Mouse (Mus musculus) liver, embryonic 14.5 days (tissue): Measurements from ENCODE around the gene Lman2. TPM values are rescaled to one million over a fixed set of nuclear protein-coding genes. Genes with fewer than 3 reads are reported as not detected.

Source experiments
- ATAC-seq: fragments of 200-750 bp; cut with Nextera tagmentation; 2 replicates; pipeline ENCODE4 v1.8.0; 2017; ENCODE audit warnings: moderate number of reproducible peaks, mild to moderate bottlenecking, moderate library complexity; ENCODE audit not compliant: insufficient read depth
- DNase-seq, 3 experiments: peaks; one replicate each; pipeline ENCODE4 v3.0.0-alpha.2; 2012 to 2013; ENCODE audit warnings: low read depth in 3 of 3, low spot score in 3 of 3
- H3K27ac ChIP-seq: fragments of 300-500 bp; sonication (generic); 2 replicates; pipeline ENCODE4 v1.5.1; 2014; ENCODE audit warnings: moderate library complexity, mild to moderate bottlenecking, control low read depth, inconsistent platforms
- H3K27me3 ChIP-seq: fragments of 300-500 bp; sonication (generic); 2 replicates; pipeline ENCODE4 v1.6.1; 2014; ENCODE audit warnings: mild to moderate bottlenecking, low read length, moderate library complexity; ENCODE audit not compliant: control insufficient read depth, insufficient read depth
- H3K36me3 ChIP-seq: fragments of 300-500 bp; sonication (generic); replicated peaks from 2 replicates; pipeline ENCODE4 v1.6.1; 2014; ENCODE audit warnings: low read depth; ENCODE audit not compliant: control insufficient read depth, insufficient read depth
- H3K4me1 ChIP-seq, 2 experiments: fragments of 200-500 bp in 1 of 2; fragments of 300-500 bp in 1 of 2; sonication (generic) in 1 of 2; replicated peaks; 2 replicates each; pipeline ENCODE4 v1.6.1; 2012 to 2014; ENCODE audit warnings: antibody characterized with exemption in 1 of 2, inconsistent platforms in 1 of 2, low read length in 1 of 2; ENCODE audit not compliant: control insufficient read depth in 2 of 2, insufficient read depth in 2 of 2
- H3K4me2 ChIP-seq: fragments of 300-500 bp; sonication (generic); 2 replicates; pipeline ENCODE4 v1.6.1; 2014; ENCODE audit warnings: low read depth, mild to moderate bottlenecking, control low read depth, moderate library complexity
- H3K4me3 ChIP-seq, 2 experiments: fragments of 200-500 bp in 1 of 2; fragments of 300-500 bp in 1 of 2; sonication (generic) in 1 of 2; 2 replicates each; pipeline ENCODE4 v1.5.1; 2012 to 2014; ENCODE audit warnings: low read depth in 2 of 2, low read length in 2 of 2, mild to moderate bottlenecking in 2 of 2, control low read depth in 1 of 2, inconsistent platforms in 1 of 2, moderate library complexity in 1 of 2; ENCODE audit not compliant: insufficient read depth in 1 of 2
- H3K9ac ChIP-seq: fragments of 300-500 bp; sonication (generic); replicated peaks from 2 replicates; pipeline ENCODE4 v1.6.1; 2014; ENCODE audit warnings: mild to moderate bottlenecking, control low read depth, moderate library complexity
- H3K9me3 ChIP-seq: fragments of 300-500 bp; sonication (generic); 2 replicates; pipeline ENCODE4 v1.6.1; 2016; ENCODE audit warnings: low read length, mixed read lengths; ENCODE audit not compliant: control insufficient read depth
- CTCF ChIP-seq: IDR thresholded peaks from 2 replicates; pipeline ENCODE4 v1.5.1; 2016; ENCODE audit warnings: antibody characterized with exemption, low read depth, control low read depth
- EP300 ChIP-seq: IDR thresholded peaks from 2 replicates; pipeline ENCODE4 v1.6.1; 2016; ENCODE audit warnings: antibody characterized with exemption, low read depth
- WGBS: fragments of 180-500 bp; shearing (Covaris S2); extraction: QIAGEN DNeasy Blood & Tissue Kit; methylation state at CpG from one replicate; pipeline ENCODE4 v1.1.7; 2014; ENCODE audit not compliant: insufficient replicate concordance; 5-methylcytosine and 5-hydroxymethylcytosine counted together
- polyA plus RNA-seq, 2 experiments: library from polyadenylated mRNA; depleted of rRNA in 1 of 2; stranded (reverse) in 1 of 2; unstranded in 1 of 2; fragments of >200 nt; fragmentation: Nextera tagmentation in 1 of 2; extraction: Ambion mirVana in 1 of 2; gene quantifications; 2 replicates each; pipeline versions ENCODE4 v1.2.1 to v1.2.3; 2012 to 2014

Gene Lman2
- polyA plus RNA-seq, 2 experiments = 35.3 to 50.3 TPM

GRCm38 (mm10) chr13:55312028-55312630, 50.5 kb downstream of the Lman2 start:
- Histone ChIP-seq H3K36me3 (peaks cover 63% of the 10 kb centered on the region), H3K9ac (no peak overlapping the region), H3K27ac (no peak overlapping the region), H3K4me1 (no peaks in the 10 kb centered on the region), H3K4me3 (no peak overlapping the region), H3K4me2 (no peak overlapping the region), H3K9me3 (no peaks in the 10 kb centered on the region), H3K27me3 (no peaks in the 10 kb centered on the region)
- TF ChIP-seq EP300 (no peak), CTCF (no peak)
- 85% methylated on average over 8 of the region's 8 CpGs for WGBS
- no peak for ATAC-seq
- DNase-seq = no peak

DNA sequence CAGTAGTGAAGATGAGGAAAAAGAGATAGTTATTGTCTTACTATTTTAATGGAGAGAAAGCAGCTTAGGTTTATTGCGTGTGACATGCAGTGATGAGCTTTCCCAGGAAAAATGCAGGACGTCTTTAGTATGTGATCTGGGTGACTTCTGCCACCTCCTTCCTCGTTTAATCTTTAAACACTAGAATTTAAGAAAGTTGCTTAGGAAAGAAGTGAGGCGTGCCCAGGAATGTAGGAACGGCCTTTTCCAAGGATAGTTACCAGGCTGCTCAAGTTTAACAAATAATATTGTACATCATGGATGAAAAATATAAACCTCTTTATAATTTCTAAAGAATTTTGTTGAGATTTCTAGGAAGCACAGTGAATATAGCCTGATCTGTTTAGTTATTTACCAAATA, 61.7 kb downstream of the Lman2 start:
- H3K4me3 ChIP-seq = no peak overlapping the region
- no peak overlapping the region for H3K27ac ChIP-seq
- DNase-seq (no peak), ATAC-seq (no peak)
- 73% methylated on average over 5 of the region's 5 CpGs for WGBS
- H3K9ac ChIP-seq = no peak overlapping the region
- no peak overlapping the region for H3K4me2 ChIP-seq
- peaks cover 64% of the 10 kb centered on the region for H3K36me3 ChIP-seq
- no peaks in the 10 kb centered on the region for H3K4me1 ChIP-seq
- no peak for TF ChIP-seq CTCF
- TF ChIP-seq EP300 = no peak
- no peaks in the 10 kb centered on the region for H3K27me3 ChIP-seq
- H3K9me3 ChIP-seq = no peaks in the 10 kb centered on the region

DNA sequence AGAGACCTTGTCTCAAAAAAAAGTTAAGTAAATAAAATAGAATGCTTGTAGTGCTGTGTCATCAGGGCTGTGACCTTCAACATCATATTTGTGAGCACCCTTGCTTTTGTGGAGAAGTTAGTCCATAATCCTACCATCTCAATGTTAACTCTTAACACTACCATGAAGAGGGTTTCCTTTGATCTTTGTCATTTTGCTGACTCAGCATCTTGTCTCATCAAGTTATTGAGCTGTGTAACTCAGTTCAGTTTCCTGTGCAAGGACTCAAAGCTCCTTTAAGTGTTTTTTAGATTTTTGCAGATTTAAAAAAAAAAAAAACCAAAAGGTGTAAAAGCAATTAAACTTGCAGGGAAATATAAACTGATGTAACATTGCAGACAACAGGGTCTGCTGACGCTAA, 65.8 kb downstream of the Lman2 start:
- H3K9ac ChIP-seq = no peak overlapping the region
- peaks cover 54% of the 10 kb centered on the region for H3K36me3 ChIP-seq
- ATAC-seq (no peak), DNase-seq (no peak)
- H3K27me3 ChIP-seq = no peaks in the 10 kb centered on the region
- no peaks in the 10 kb centered on the region for H3K4me1 ChIP-seq
- TF ChIP-seq EP300 (no peak), CTCF (no peak)
- no peak overlapping the region for H3K4me2 ChIP-seq
- no peaks in the 10 kb centered on the region for H3K9me3 ChIP-seq
- WGBS = 92% methylated on average over 1 of the region's 1 CpGs
- H3K4me3 ChIP-seq = no peak overlapping the region
- no peak overlapping the region for H3K27ac ChIP-seq

Other genes starting within 250 kb of the Lman2 start
- gene Gm17617, start 229.2 kb downstream of the Lman2 start, polyA plus RNA-seq (2012; rRNA removed) = not detected in 2 replicates
- not detected in 2 replicates for gene Gm17617, start 229.2 kb downstream of the Lman2 start, polyA plus RNA-seq (2014; fragmentation: Nextera tagmentation; extraction: Ambion mirVana)
- 3.9 and 4.7 TPM in 2 replicates for gene Fgfr4, start 210.1 kb downstream of the Lman2 start, polyA plus RNA-seq (2012; rRNA removed)
- 3.3 and 4.5 TPM in 2 replicates for gene Fgfr4, start 210.1 kb downstream of the Lman2 start, polyA plus RNA-seq (2014; fragmentation: Nextera tagmentation; extraction: Ambion mirVana)
- 7.0 and 8.0 TPM in 2 replicates for gene Nsd1, start 153.0 kb downstream of the Lman2 start, polyA plus RNA-seq (2012; rRNA removed)
- gene Nsd1, start 153.0 kb downstream of the Lman2 start, polyA plus RNA-seq (2014; fragmentation: Nextera tagmentation; extraction: Ambion mirVana) = 13.8 and 15.8 TPM in 2 replicates
- 129 and 130 TPM in 2 replicates for gene Prelid1, start 42.3 kb downstream of the Lman2 start, polyA plus RNA-seq (2012; rRNA removed)
- 230 and 238 TPM in 2 replicates for gene Prelid1, start 42.3 kb downstream of the Lman2 start, polyA plus RNA-seq (2014; fragmentation: Nextera tagmentation; extraction: Ambion mirVana)
- gene Rab24, start 40.8 kb downstream of the Lman2 start, polyA plus RNA-seq (2012; rRNA removed) = 42.3 and 47.1 TPM in 2 replicates
- gene Rab24, start 40.8 kb downstream of the Lman2 start, polyA plus RNA-seq (2014; fragmentation: Nextera tagmentation; extraction: Ambion mirVana) = 43.9 and 50.7 TPM in 2 replicates
- 32.6 and 32.8 TPM in 2 replicates for gene Mxd3, start 33.0 kb downstream of the Lman2 start, polyA plus RNA-seq (2012; rRNA removed)
- gene Mxd3, start 33.0 kb downstream of the Lman2 start, polyA plus RNA-seq (2014; fragmentation: Nextera tagmentation; extraction: Ambion mirVana) = 23.5 and 26.3 TPM in 2 replicates
- 1.4 and 1.6 TPM in 2 replicates for gene Rgs14, start 6.9 kb upstream of the Lman2 start, polyA plus RNA-seq (2012; rRNA removed)
- gene Rgs14, start 6.9 kb upstream of the Lman2 start, polyA plus RNA-seq (2014; fragmentation: Nextera tagmentation; extraction: Ambion mirVana) = 1.3 and 1.7 TPM in 2 replicates
- 0.01 TPM in 1 of 2 replicates, not detected in the other for gene Slc34a1, start 35.4 kb upstream of the Lman2 start, polyA plus RNA-seq (2012; rRNA removed)
- not detected in 2 replicates for gene Slc34a1, start 35.4 kb upstream of the Lman2 start, polyA plus RNA-seq (2014; fragmentation: Nextera tagmentation; extraction: Ambion mirVana)
- gene Pfn3, start 52.4 kb upstream of the Lman2 start, polyA plus RNA-seq (2012; rRNA removed) = not detected in 2 replicates
- not detected in 2 replicates for gene Pfn3, start 52.4 kb upstream of the Lman2 start, polyA plus RNA-seq (2014; fragmentation: Nextera tagmentation; extraction: Ambion mirVana)
- 53.4 and 68.7 TPM in 2 replicates for gene F12, start 64.0 kb upstream of the Lman2 start, polyA plus RNA-seq (2012; rRNA removed)
- gene F12, start 64.0 kb upstream of the Lman2 start, polyA plus RNA-seq (2014; fragmentation: Nextera tagmentation; extraction: Ambion mirVana) = 72.0 and 82.0 TPM in 2 replicates
- gene Grk6, start 82.3 kb upstream of the Lman2 start, polyA plus RNA-seq (2012; rRNA removed) = 21.0 and 26.1 TPM in 2 replicates
- 22.6 and 25.7 TPM in 2 replicates for gene Grk6, start 82.3 kb upstream of the Lman2 start, polyA plus RNA-seq (2014; fragmentation: Nextera tagmentation; extraction: Ambion mirVana)
- gene Prr7, start 101.5 kb upstream of the Lman2 start, polyA plus RNA-seq (2012; rRNA removed) = 0.32 and 0.62 TPM in 2 replicates
- 0.14 TPM in 1 of 2 replicates, not detected in the other for gene Prr7, start 101.5 kb upstream of the Lman2 start, polyA plus RNA-seq (2014; fragmentation: Nextera tagmentation; extraction: Ambion mirVana)
- gene Dbn1, start 125.3 kb upstream of the Lman2 start, polyA plus RNA-seq (2012; rRNA removed) = 5.1 and 5.3 TPM in 2 replicates
- gene Dbn1, start 125.3 kb upstream of the Lman2 start, polyA plus RNA-seq (2014; fragmentation: Nextera tagmentation; extraction: Ambion mirVana) = 3.7 and 4.1 TPM in 2 replicates
- gene Pdlim7, start 150.9 kb upstream of the Lman2 start, polyA plus RNA-seq (2012; rRNA removed) = 11.5 and 13.7 TPM in 2 replicates
- gene Pdlim7, start 150.9 kb upstream of the Lman2 start, polyA plus RNA-seq (2014; fragmentation: Nextera tagmentation; extraction: Ambion mirVana) = 15.3 and 18.6 TPM in 2 replicates
- gene Dok3, start 166.5 kb upstream of the Lman2 start, polyA plus RNA-seq (2012; rRNA removed) = 4.7 and 4.8 TPM in 2 replicates
- 2.9 and 3.0 TPM in 2 replicates for gene Dok3, start 166.5 kb upstream of the Lman2 start, polyA plus RNA-seq (2014; fragmentation: Nextera tagmentation; extraction: Ambion mirVana)
- gene Ddx41, start 173.9 kb upstream of the Lman2 start, polyA plus RNA-seq (2012; rRNA removed) = 18.9 and 29.4 TPM in 2 replicates
- 23.6 and 27.0 TPM in 2 replicates for gene Ddx41, start 173.9 kb upstream of the Lman2 start, polyA plus RNA-seq (2014; fragmentation: Nextera tagmentation; extraction: Ambion mirVana)
- 18.3 and 20.9 TPM in 2 replicates for gene Fam193b, start 208.3 kb upstream of the Lman2 start, polyA plus RNA-seq (2012; rRNA removed)
- 4.0 and 5.0 TPM in 2 replicates for gene Fam193b, start 208.3 kb upstream of the Lman2 start, polyA plus RNA-seq (2014; fragmentation: Nextera tagmentation; extraction: Ambion mirVana)
- gene Tmed9, start 210.9 kb upstream of the Lman2 start, polyA plus RNA-seq (2012; rRNA removed) = 36.9 and 58.3 TPM in 2 replicates
- 19.5 and 20.7 TPM in 2 replicates for gene Tmed9, start 210.9 kb upstream of the Lman2 start, polyA plus RNA-seq (2014; fragmentation: Nextera tagmentation; extraction: Ambion mirVana)
- gene B4galt7, start 237.1 kb upstream of the Lman2 start, polyA plus RNA-seq (2012; rRNA removed) = 5.5 and 5.8 TPM in 2 replicates
- 1.8 and 1.9 TPM in 2 replicates for gene B4galt7, start 237.1 kb upstream of the Lman2 start, polyA plus RNA-seq (2014; fragmentation: Nextera tagmentation; extraction: Ambion mirVana)